Mouse (Mus musculus) neural tube, embryonic 11.5 days (tissue): ENCODE measurements around the gene Vgll4. TPM values are rescaled to one million over a fixed set of nuclear protein-coding genes. Genes with fewer than 3 reads are reported as not detected.

Source experiments
- ATAC-seq: fragments of 200-750 bp; cut with Nextera tagmentation; 2 replicates; pipeline ENCODE4 v1.8.0; 2017; ENCODE audit warnings: moderate number of reproducible peaks, mild to moderate bottlenecking, moderate TSS enrichment, moderate library complexity; ENCODE audit not compliant: insufficient read depth, low FRiP score, low TSS enrichment
- DNase-seq: peaks from one replicate; pipeline ENCODE4 v3.0.0-alpha.2; 2015; ENCODE audit warnings: low spot score
- H3K27ac ChIP-seq: fragments of 300-500 bp; sonication (generic); 2 replicates; pipeline ENCODE4 v1.5.1; 2014; ENCODE audit warnings: low read depth, mild to moderate bottlenecking, low read length
- H3K27me3 ChIP-seq: fragments of 300-500 bp; sonication (generic); 2 replicates; pipeline ENCODE4 v1.6.1; 2014; ENCODE audit warnings: mild to moderate bottlenecking, low read length, mixed read lengths; ENCODE audit not compliant: control insufficient read depth, insufficient read depth
- H3K36me3 ChIP-seq: fragments of 300-500 bp; sonication (generic); 2 replicates; pipeline ENCODE4 v1.6.1; 2014; ENCODE audit warnings: mild to moderate bottlenecking, low read length, moderate library complexity, mixed read lengths; ENCODE audit not compliant: control insufficient read depth, insufficient read depth
- H3K4me1 ChIP-seq: fragments of 300-500 bp; sonication (generic); 2 replicates; pipeline ENCODE4 v1.6.1; 2014; ENCODE audit warnings: low read length, mixed read lengths; ENCODE audit not compliant: control insufficient read depth, insufficient read depth
- H3K4me2 ChIP-seq: fragments of 300-500 bp; sonication (generic); 2 replicates; pipeline ENCODE4 v1.6.1; 2014; ENCODE audit warnings: low read depth, mild to moderate bottlenecking, moderate library complexity
- H3K4me3 ChIP-seq: fragments of 300-500 bp; sonication (generic); 2 replicates; pipeline ENCODE4 v1.5.1; 2014; ENCODE audit warnings: low read depth, low read length
- H3K9ac ChIP-seq: fragments of 300-500 bp; sonication (generic); 2 replicates; pipeline ENCODE4 v1.6.1; 2014; ENCODE audit warnings: mild to moderate bottlenecking, low read length
- H3K9me3 ChIP-seq: fragments of 300-500 bp; sonication (generic); 2 replicates; pipeline ENCODE4 v1.6.1; 2016; ENCODE audit warnings: low read length; ENCODE audit not compliant: control insufficient read depth
- WGBS: fragments of 180-500 bp; shearing (Covaris S2); extraction: QIAGEN DNeasy Blood & Tissue Kit; methylation state at CpG from one replicate; pipeline ENCODE4 v1.1.7; 2014; 5-methylcytosine and 5-hydroxymethylcytosine counted together
- polyA plus RNA-seq: library from polyadenylated mRNA; unstranded; fragments of >200 nt; fragmentation: Nextera tagmentation; extraction: Ambion mirVana; gene quantifications from 2 replicates; pipeline ENCODE4 v1.2.1, GENCODE M21; 2014

Vgll4 gene
- polyA plus RNA-seq, 1 experiment from 2014 or later, result 62.3 TPM

DNA sequence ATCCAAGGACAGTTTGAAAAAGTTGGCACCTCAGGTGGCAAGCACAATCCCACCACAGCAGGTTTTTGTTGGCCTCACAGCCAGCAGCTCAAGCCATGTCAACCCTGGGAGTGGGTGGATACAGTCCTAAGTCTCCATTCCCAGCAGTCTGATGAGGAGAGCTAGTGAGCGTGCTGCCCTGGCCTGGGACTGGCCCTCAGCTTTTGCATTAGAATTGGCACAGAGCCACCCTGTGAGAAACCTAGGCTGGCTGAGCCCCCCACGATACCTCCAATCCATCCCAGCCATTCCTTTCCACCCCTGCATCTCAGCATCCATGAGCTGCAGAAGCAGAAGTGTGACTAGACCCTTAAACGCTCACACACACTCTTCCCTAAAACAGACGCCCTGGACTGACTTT is 67.9 kb downstream of the Vgll4 start:
- peaks cover 31% of the 10 kb centered on the region for H3K4me1 ChIP-seq
- H3K4me2 ChIP-seq, result no peak overlapping the region
- no peak overlapping the region for H3K9ac ChIP-seq

GRCm38 (mm10) chr6:114901321-114901824 is 68.4 kb downstream of the Vgll4 start:
- Histone ChIP-seq H3K4me1 (peaks cover 31% of the 10 kb centered on the region), H3K4me2 (peak overlapping the region; percentile 20; the same call in 1 of the 2 replicates), H3K36me3 (no peaks in the 10 kb centered on the region; the same call in 1 of the 2 replicates), H3K9ac (no peak overlapping the region), H3K27ac (no peak overlapping the region), H3K9me3 (no peaks in the 10 kb centered on the region), H3K4me3 (no peak overlapping the region), H3K27me3 (no peaks in the 10 kb centered on the region)
- 5% methylated on average over 12 of the region's 12 CpGs for WGBS
- peak; percentile 59 for DNase-seq
- ATAC-seq, result no peak

More for the DNA sequence above, 67.9 kb downstream of the Vgll4 start:
- no peaks in the 10 kb centered on the region for H3K9me3 ChIP-seq
- no peaks in the 10 kb centered on the region for H3K36me3 ChIP-seq
- DNase-seq (no peak), ATAC-seq (no peak)
- H3K27ac ChIP-seq, result no peak overlapping the region; the same call in 1 of the 2 replicates
- no peak overlapping the region for H3K4me3 ChIP-seq
- H3K27me3 ChIP-seq, result no peaks in the 10 kb centered on the region
- WGBS, result 16% methylated on average over 4 of the region's 4 CpGs

DNA sequence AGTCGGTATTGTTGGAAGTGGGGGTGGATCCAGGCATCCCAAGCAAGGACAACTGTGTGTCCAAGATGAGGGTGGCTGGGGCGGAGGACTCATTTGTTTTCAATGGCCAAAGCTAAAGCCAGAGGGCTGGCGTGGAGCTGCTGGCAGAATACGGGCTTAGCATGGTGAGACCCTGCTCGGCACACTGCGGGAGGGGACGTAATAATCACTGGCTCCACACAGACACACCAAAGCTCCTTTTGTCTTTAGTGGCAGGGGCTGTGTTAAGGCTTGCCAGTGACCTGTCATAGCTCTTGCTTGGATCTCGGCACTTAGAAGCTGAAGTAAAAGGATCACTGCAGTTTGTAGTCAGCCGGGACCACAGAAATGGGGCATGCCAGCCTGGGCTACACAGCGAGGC is 69.6 kb downstream of the Vgll4 start:
- Histone ChIP-seq H3K4me2 (peak overlapping the region; percentile 26), H3K9ac (peak overlapping the region; percentile 26), H3K36me3 (no peaks in the 10 kb centered on the region; the same call in 1 of the 2 replicates), H3K27ac (peak overlapping the region; percentile 80), H3K9me3 (no peaks in the 10 kb centered on the region), H3K27me3 (no peaks in the 10 kb centered on the region), H3K4me1 (peaks cover 31% of the 10 kb centered on the region), H3K4me3 (0 out of 2 replicates have a peak overlapping the region, but pooled peaks have one; percentile 4)
- DNase-seq (no peak), ATAC-seq (no peak)
- 25% methylated on average over 10 of the region's 10 CpGs for WGBS

- Histone ChIP-seq H3K4me2 (peak overlapping the region; percentile 26), H3K9me3 (no peaks in the 10 kb centered on the region), H3K27ac (peak overlapping the region; percentile 80; the same call in 1 of the 2 replicates), H3K36me3 (no peaks in the 10 kb centered on the region; the same call in 1 of the 2 replicates), H3K9ac (no peak overlapping the region; the same call in 1 of the 2 replicates), H3K27me3 (no peaks in the 10 kb centered on the region), H3K4me1 (peaks cover 31% of the 10 kb centered on the region), H3K4me3 (no peak overlapping the region)
- DNase-seq, result no peak
- 21% methylated on average over 7 of the region's 7 CpGs for WGBS
- no peak for ATAC-seq
Measured at GRCm38 (mm10) chr6:114899652-114900051, 70.1 kb downstream of the Vgll4 start.

DNA sequence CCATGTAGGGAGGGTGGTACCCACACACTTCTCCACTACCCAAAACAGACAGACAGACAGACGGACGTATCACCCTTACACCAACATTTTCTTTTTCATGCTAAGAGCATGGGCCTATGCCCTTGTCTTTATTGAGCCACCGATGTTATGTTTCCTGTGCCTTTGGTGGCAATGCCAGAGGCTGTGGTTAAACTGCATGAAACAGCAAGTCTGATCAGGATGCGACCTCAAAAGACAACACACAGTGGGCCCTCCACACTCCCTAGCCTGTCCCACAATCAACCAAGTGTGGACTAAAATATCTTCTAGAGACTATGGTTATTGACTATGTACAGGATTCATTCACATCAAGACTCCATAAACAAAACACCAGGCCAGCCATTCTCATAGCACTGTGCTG is 70.8 kb downstream of the Vgll4 start:
- no peak overlapping the region for H3K4me3 ChIP-seq
- H3K36me3 ChIP-seq, result no peaks in the 10 kb centered on the region; the same call in 1 of the 2 replicates
- H3K27me3 ChIP-seq, result no peaks in the 10 kb centered on the region
- no peak for ATAC-seq
- H3K9me3 ChIP-seq, result no peaks in the 10 kb centered on the region
- no peak overlapping the region for H3K4me2 ChIP-seq
- H3K9ac ChIP-seq, result no peak overlapping the region
- no peak overlapping the region for H3K27ac ChIP-seq
- H3K4me1 ChIP-seq, result peaks cover 35% of the 10 kb centered on the region
- DNase-seq, result no peak
- 93% methylated on average over 4 of the region's 4 CpGs for WGBS

DNA sequence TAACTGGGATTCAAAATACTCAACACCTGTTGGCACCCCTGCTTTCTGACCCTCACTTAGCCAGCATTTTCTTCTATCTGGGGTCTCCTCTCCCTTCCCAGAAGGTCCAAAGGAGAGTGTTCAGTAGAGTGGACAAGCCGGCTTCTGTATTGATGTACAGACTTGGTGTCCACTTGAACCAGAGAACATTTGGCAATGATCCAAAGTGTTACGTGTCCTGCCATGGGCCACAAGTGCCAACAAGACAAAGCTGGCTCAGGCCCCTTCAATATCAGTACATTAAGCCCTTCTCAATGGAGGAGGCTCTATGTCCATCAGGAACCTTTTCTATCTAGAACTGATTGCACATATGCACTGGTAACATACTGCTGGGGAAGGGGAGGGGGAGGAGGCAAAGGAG is 73.5 kb downstream of the Vgll4 start:
- no peak overlapping the region for H3K27ac ChIP-seq
- H3K4me2 ChIP-seq, result no peak overlapping the region
- H3K4me1 ChIP-seq, result peaks cover 44% of the 10 kb centered on the region
- WGBS, result 91% methylated on average over 2 of the region's 2 CpGs
- no peaks in the 10 kb centered on the region for H3K9me3 ChIP-seq
- H3K9ac ChIP-seq, result no peak overlapping the region
- no peak overlapping the region for H3K4me3 ChIP-seq
- no peak for DNase-seq
- no peaks in the 10 kb centered on the region; the same call in 1 of the 2 replicates for H3K36me3 ChIP-seq
- H3K27me3 ChIP-seq, result no peaks in the 10 kb centered on the region
- ATAC-seq, result no peak

GRCm38 (mm10) chr6:114895191-114895590 is 74.6 kb downstream of the Vgll4 start:
- ATAC-seq (no peak), DNase-seq (no peak)
- Histone ChIP-seq H3K9me3 (no peaks in the 10 kb centered on the region), H3K36me3 (no peaks in the 10 kb centered on the region; the same call in 1 of the 2 replicates), H3K4me2 (no peak overlapping the region), H3K4me1 (peaks cover 43% of the 10 kb centered on the region), H3K4me3 (no peak overlapping the region), H3K9ac (no peak overlapping the region), H3K27me3 (no peaks in the 10 kb centered on the region), H3K27ac (no peak overlapping the region)
- WGBS, result 93% methylated on average over 7 of the region's 7 CpGs

DNA sequence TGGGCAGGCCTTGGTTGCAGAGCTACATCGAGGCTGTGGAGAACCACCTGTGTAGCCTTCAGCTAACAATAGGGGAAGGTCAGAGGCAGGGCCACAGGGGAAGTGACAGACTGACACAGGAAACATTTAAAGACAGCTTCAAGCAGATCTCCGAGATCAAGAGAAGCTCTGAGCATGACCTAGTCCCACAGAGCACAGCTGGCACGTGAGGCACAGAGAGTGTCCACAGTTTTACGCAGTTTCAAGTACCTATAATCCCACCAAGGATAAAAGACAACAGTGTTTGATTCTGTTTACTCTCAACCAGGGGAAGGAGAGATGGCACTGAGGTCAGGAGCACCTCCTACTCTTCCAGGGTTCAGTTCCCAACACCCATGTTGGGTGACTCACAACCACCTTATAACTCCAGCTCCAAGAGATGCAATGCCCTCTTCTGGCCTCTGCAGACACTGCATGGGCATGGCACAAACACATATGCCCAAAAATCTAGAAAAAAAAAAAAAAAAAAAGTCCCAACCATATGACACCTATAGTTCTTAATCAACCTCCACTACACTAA is 75.2 kb downstream of the Vgll4 start:
- ATAC-seq, result no peak
- no peaks in the 10 kb centered on the region for H3K9me3 ChIP-seq
- no peak overlapping the region for H3K9ac ChIP-seq
- H3K4me3 ChIP-seq, result no peak overlapping the region
- peaks cover 39% of the 10 kb centered on the region for H3K4me1 ChIP-seq
- H3K27ac ChIP-seq, result no peak overlapping the region
- DNase-seq, result no peak
- WGBS, result 73% methylated on average over 4 of the region's 4 CpGs
- H3K4me2 ChIP-seq, result no peak overlapping the region
- no peaks in the 10 kb centered on the region for H3K27me3 ChIP-seq
- no peaks in the 10 kb centered on the region; the same call in 1 of the 2 replicates for H3K36me3 ChIP-seq
